Mouse (Mus musculus) C2C12 (cell line): ENCODE measurements around the gene Rmnd1.

Experiments used
- CTCF ChIP-seq: IDR thresholded peaks from one replicate; pipeline ENCODE4 v1.5.1; 2011; ENCODE audit not compliant: control insufficient read depth, insufficient read depth, insufficient read length
- FOSL1 ChIP-seq: IDR thresholded peaks from one replicate; pipeline ENCODE4 v1.8.0; 2011; ENCODE audit warnings: mild to moderate bottlenecking, low read length; ENCODE audit not compliant: poor library complexity, insufficient read depth, severe bottlenecking

DNA sequence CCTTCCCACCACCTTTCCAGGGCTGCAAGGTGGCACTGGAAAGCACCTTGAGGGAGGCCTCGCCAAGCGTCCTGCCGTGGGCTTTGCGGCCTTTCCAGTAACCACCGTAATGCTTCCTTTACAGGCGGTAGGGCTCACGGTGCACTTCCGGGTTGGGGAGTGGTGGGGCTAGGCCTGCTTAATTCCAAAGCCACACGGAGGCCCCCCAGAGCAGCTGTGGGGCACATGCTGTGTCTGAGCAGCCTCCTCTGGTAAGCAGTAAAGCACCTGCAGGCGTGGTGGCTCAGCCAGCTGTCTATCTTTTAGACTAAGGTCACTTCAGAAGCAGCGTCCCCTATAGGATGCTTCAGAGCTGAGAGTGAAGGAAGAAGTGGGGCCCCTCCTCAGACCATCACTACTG is 62.1 kb downstream of the Rmnd1 start:
- TF ChIP-seq CTCF (no peak), FOSL1 (no peak)
